Mouse (Mus musculus): ENCODE measurements around the gene Snx9.

Gene Snx9

DNA sequence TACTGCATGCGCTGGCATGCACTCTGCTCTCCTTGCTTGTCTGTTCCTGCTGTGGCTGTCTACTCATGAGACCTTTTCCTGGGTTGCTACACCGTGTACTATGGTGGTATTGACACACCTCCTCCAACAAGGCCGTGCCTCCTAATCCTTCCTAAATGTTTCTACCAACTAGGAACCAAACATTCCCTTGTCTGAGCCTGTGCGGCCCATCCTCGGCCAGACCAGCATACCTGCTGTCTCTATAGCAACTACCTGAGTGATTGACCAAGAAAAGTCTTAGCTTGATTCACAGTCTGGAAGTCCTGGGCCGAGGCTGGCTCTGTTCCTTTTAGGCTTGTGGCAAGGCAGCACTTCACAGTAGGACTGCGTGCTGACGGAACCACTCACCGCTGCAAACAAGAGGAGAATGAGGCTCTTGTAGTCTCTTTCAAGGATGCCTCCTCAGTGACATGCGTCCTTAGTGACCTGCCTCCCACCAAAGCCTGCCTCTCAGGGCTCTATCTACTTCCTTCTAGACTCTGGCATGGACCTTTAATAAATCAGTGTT is 36.6 kb downstream of the Snx9 start:
- no peak for DNase-seq (ENCODE audit: low read depth, low spot score)

DNA sequence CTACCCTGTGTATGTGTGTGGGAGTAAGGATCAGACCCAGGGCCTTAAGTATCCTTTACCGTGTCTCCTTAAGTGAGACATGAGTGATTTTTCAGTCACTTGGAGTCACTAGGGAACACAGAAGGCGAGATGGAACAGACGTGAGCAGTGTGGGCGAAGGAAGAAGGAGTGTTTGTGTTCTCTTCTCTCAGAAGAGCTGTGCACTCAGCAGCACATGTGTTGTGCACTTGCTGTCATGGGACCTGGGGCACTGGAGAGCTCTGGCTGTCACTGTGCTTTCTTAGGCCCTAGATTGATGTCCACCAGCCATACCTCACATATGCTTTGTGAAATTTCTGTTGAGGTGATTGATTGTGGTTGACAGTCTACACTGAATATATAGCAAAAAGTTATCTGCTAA is 37.7 kb downstream of the Snx9 start:
- no peak for DNase-seq (ENCODE audit: low read depth, low spot score)

DNA sequence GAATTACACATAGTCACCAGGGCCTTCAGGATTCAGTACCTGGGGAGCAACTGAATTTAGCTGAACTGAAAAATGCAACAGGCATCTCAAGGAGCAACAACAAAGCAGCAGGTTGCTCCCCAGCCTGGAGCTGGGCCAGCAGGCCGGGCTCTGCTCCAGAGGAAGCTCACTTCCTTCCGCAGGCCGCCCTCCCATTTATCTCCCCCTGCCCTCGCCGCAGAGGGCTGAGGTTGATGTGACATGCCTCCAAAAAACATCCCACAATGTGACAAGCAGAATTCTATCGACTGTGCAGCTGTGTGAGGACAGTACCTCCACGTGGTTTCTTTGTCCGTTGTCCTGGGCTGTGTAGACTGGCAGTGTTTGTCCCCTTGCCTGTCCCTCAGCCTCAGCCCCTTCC is 44.3 kb downstream of the Snx9 start:
- no peak for DNase-seq (ENCODE audit: low read depth, low spot score)

DNA sequence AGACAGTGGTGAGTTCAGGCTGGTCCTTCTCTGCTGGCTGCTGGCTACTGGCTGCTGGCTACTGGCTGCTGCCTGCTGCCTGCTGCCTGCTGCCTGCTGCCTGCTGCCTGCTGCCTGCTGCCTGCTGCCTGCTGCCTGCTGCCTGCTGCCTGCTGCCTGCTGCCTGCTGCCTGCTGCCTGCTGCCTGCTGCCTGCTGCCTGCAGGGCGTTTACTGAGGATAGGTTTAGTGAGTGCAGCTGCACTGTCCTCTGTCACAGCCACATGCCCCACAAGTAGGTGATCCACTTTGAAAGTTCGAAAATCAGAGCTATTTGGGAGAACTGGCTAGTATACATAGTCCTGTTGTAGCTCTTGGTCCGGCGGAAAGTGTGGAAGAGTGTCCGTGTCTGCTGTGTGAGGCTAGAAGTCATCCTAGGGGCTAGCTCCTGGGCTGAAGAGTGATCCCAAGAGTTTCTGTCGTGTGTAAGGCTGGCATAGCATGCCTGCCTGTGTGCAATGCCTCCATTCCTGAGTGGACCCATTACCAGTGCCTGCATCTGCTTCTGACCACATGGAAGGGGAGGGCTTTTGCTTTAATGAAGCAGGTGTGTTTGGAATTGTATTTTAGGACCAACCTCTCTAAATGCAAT is 45.2 kb downstream of the Snx9 start:
- DNase-seq (ENCODE audit: low read depth, low spot score), result no peak

DNA sequence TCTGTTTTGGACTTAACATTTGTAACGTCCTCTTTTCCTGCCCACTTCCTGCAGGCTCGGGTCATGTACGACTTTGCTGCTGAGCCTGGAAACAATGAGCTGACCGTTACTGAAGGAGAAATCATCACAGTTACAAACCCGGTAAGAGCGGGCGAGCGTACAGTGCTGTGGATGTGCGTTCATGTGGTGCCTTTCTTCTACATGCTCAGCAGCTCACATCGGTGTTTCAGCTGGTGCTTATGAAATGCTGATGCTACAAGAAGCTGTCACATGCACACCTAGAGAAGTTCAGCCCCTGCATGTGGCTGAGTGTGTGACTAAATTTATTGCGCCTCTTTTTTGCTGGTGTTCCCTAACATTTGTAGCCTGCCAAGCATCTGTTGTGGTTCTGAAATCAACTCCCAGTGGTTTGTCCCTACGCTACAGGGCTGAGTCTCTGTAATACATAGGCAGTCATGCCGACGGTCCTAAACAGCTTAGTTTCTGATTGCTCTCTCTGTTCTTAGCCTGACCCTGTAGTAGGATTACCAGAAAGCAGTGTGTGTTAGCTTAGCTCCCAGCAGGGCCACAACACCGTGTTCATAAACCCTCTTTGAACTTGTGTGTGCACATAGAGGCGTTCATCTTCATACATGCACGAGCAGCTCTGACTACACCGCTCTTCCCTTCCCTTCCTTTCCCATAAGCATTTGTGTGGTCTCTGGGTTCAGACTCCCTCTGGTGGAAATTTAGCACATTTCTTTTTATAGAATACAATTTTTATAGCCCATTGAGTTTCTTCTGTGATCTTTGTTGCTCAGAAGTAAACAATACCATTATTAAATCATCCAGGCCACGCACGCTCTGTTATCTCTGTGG is 46.0 kb downstream of the Snx9 start:
- peak; percentile 51 for DNase-seq (ENCODE audit: low read depth, low spot score)

DNA sequence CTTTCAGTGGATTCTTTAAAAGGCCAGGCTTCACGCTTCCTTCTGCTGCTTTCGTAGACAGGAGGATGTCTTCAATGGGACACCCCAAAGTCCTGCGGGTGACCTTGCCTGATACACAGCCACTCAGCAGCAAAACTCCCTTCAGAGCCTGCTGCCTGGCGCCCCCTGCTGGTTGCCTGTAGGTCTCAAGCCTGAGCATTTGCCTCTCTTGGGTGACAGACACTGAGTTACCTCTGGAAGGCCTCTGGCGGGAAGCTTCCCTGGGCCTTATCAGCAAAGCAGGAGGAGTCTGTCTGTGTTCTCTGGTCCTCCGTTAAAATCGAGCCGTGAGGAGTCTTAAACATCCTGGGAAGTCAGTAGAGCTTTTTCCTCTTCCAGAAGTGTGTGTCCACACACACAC is 49.3 kb downstream of the Snx9 start:
- DNase-seq (ENCODE audit: low read depth, low spot score), result peak; percentile 84

DNA sequence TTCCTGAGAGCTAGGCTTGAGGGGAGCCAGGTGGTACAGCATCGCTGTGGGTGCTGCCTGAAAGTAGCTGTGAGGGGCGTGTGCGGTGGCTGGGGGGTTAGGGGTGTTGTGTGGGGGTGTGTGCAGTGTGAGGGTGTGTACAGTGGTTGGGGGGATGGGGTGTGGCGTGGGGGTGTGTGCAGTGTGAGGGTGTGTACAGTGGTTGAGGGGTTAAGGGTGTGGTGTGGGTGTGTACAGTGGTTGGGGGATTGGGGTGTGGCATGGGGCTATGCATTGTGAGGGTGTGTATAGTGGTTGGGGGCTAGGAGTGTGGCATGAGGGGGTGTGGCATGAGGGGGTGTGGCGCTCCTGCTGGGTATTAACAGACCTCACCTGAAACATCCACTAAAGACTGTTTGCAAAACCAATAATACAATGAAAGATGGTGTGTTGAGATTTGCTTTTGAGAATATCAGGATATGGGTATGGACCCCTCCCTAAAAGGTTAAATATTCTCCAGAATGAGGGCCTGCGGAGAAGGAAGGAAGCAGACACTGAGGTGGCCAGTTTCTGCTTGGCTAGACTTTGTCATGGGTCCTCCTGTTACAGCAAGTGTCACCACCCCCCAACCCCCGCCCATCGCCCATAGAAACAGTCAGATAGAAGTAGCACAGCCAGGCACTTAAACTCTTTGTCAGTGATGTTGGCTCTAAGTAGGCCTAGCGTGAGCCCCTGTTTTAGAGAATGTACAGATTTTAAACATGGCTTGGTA is 51.0 kb downstream of the Snx9 start:
- no peak for DNase-seq (ENCODE audit: low read depth, low spot score)

DNA sequence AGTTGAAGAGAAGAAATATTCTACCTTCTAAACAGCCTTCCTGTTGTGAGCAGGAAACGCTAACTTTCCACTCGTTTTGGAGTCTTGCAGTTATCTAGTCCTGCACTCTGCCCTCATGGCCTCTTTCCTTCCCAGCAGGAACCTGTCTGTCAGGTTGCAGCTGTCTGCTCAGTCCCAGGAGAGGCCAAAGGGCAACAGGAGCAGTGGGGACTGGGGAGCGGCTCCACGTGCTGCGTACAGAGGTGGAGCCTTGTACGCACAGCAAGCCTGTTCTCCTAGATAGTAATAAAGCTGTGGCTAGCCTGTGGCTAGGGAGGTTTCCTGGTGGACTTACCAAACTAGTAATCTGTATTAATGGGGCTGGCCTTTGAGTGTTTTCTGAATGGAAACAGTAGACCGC is 52.0 kb downstream of the Snx9 start:
- DNase-seq (ENCODE audit: low read depth, low spot score), result no peak

DNA sequence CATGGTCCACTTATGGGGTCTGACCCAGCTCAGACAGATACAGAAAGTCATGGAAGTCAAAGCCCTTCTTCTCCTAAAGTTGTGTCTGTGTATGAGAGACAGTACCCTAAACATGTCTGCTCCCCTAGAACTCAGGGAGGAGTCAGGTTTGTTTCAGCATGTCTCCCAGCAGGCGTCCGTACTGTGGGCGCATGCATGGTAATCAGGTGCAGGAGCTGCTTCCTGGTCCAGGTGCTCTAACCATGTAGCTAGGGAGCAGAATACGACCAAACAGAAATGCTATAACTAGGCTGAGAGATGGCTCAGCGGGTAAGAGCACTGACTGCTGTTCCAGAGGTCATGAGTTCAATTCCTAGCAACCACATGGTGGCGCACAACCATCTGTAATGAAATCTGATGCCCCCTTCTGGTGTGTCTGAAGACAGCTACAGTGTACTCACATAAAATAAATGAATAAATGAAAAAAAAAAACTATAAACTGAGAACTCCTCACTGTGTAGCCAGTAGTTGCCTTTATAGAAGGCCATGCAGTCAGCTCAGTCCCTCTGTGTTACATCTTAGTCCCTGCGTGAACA is 52.5 kb downstream of the Snx9 start:
- no peak for DNase-seq (ENCODE audit: low read depth, low spot score)

DNA sequence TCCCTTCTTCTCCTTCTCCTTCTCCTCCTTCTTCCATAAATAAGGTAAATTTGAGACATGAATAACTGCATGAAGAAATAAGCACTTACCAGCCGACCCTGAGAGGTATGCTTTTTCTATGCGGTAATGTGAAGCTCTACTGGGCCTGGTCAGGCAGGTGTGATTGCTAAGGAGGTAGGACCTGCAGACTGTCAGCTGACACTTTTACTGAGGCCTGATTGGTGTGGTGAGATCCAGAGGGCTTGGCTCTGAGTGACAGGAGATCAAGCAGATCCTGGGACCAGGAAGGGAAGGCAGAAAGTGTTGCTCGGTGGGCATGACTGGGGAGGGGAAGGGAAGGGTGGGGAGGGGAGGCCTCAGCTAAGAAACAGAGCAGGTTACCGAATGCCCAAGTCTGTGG is 54.9 kb downstream of the Snx9 start:
- DNase-seq (ENCODE audit: low read depth, low spot score), result no peak

DNA sequence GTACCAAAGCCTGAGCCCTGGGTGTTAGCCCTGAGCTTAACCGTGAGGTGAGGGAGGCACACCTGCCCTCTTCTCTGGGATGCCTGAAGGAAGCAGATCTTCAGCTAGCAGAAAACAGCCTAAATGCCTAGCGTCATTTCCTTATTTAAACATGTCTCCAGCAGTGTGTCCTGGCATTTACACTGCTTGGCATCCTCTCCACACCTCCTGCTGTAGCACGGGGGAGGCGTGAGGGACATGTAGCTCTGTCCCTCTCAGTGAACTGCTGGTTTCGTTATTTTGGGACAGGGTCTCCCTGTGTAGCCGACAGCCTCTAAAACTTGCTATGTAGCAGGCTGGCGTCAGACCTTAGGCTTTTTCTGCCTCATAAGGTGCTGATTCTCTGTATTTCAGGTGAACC is 55.5 kb downstream of the Snx9 start:
- no peak for DNase-seq (ENCODE audit: low read depth, low spot score)

DNA sequence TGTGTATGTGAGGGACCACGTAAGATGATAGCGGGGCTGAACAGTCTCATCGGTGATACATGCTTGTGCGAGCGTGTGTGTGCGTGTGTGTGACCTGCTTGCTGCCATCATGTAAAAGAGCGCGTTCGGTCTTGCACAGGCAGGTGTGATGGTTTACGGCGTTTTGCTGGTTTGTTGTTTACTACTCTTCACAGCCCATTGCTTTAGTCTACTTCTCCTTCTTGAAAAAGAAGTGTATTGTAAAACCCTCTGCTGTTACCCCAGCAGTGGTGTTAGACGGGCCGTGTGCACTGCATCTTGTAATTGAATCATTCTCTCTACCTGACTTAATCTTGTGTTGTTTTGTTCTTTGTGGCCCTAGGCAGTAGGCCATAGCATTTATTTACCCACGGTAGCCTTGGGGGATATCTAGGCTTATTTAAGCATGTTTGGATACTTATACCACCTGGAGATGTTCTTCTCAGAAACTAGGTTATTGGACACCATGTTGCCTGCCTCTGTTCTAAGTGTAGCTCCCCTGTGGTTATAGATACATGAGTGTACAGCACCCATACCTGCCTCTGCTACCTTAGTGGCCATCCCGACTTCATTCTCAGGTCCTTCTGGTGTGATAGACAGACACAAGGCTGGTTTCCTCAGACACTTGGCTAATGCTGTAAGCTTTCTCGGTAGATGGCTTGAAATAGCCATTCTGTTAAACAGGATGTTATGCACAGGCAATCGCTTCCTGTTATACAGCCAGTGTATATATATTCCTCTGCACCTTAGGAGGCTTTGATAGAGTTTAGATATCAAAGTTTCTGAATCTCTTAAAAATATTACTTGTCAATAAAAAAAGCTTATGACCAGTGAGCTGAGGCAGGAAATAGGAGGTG is 56.4 kb downstream of the Snx9 start:
- DNase-seq (ENCODE audit: low read depth, low spot score), result peak; percentile 73

DNA sequence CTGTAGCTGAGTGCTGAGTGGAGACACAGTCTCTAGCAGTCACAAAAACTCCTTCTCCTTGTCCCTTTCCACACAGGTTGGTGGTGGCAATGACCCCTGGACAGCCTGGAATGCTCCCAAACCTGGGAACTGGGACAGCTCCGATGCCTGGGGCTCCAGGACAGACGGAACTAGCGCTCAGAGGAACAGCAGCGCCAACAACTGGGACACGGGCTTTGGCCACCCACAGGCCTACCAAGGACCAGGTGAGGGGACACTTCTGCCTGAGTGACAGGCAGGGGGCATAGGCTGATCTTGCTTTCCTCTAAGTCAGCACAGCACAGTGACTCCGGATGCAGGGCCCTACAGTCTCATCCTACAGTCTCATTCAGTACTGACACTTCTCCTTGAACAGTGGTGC is 58.1 kb downstream of the Snx9 start:
- no peak for DNase-seq (ENCODE audit: low read depth, low spot score)

DNA sequence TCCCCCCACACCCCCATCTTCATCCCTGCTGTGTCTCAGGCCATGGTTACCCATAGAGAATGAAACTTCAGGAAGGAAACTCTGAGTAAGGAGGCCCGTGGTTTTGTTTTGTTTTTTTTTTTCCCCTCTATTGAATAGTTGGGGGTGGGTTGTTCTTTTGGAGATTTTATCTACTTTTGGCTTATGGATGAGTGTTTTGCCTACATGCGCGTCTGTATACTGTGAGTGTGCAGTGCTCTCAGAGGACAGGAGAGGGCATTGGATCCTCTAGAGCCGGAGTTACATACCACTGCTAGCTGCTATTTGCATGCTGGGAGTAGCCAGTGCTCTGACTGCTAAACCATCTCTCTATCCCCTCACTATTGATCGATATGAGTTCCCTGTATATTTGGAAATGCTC is 60.3 kb downstream of the Snx9 start:
- DNase-seq (ENCODE audit: low read depth, low spot score), result no peak

DNA sequence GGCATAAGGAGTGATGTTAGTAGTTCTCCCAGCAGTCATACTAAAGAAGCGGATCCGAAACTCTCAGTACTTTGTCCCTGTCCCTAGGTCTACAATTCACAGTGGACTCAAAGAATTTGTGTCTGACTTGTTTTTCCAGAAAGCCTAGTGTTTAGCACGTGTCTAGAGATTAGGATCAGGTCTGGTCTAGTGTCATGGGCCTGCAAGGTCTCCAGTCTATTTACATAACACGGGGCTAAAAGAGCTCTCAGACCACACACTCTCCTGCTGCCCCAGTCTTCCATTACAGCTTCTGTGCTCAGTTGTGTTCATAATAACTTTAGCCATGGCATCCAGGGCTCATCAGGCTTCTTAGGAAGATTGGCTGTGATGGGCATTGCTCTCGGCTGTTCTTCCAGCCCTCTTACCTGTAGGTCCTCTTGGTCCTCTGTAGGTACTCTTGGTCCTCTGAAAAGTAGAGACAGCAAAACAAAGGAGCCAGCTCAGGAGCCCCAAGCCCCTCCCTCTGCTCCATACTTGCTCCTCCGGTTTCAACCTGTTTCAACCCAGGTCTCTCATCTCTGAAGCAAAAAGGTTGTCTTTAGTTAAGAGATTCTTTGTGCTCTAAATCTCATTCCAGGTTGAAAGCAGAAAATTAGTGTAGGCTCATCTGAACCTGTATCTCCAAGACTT is 62.6 kb downstream of the Snx9 start:
- no peak for DNase-seq (ENCODE audit: low read depth, low spot score)

DNA sequence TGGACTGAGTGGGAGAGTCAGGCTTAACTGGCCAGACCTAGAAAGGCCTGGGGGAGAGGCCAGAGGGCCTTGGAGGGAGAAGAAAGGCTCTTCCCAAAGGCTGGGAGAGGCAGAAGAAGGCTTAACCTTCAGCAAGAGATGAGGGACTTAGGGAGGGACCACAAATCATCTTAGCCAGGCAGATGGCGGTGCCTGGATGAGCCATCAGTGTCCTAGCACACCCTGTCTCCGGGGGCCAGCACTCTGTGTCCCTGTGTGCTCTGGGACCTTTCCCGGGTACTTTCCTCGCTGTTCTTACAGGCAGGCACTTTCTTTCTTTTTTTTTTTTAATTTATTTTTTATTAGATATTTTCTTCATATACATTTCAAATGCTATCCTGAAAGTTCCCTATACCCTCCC is 68.6 kb downstream of the Snx9 start:
- no peak for DNase-seq (ENCODE audit: low read depth, low spot score)

DNA sequence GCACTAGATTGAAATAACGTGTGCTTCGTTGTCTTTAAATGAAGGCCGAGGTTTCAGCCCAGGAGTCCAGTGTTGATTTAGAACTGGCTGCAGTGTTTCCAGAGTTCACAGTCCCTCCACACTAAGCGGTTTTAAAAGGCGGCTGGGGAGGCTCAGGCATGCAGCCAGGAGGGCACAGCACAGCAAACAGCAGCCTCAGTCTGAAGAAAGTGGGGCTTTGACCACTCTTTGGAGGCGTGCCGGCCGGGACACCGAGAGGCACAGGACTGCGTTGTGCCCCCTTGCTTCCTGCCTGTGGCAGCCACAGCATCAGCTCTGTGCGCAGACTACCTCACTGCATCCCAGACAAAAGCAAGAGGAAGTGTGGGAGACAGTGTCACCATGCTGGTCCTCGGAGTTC is 70.5 kb downstream of the Snx9 start:
- DNase-seq (ENCODE audit: low read depth, low spot score), result no peak

DNA sequence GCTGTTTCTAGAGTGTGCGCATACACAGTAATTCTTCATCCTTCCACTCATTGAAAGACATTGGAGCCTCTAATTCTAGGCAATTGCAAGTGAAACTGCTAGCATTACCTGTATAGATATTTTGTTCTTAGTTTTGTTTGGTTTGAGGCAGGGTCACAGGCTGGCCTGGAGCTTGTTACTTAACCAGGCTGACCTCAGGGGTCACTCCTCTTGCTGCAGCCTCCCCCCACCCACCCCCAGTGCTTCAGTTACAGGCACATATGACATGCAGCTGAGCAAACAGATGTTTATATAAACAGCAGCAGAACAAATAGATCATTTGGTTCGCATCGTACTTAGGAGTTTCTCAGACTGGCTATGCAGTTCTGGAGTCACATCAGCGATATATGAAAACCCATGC is 71.7 kb downstream of the Snx9 start:
- no peak for DNase-seq (ENCODE audit: low read depth, low spot score)

DNA sequence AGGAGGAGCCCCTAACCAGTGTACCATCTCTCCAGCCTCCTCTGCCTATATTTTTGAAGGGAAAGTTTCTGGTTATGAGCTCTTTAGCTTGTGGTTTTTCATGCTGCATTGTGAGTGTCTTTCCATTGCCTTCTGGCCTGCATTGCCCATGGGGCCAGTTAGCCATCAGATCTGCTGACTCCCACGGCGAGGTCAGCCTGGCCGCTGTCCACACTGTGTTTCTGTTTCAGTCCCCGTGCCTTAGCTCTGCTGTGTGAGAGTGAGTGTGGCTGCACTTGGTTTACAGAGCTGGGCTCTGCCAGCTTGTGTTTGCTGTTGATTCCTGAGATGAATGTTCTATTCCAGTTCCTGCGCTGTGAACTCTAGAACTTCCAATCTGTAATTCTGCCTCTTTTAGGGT is 73.1 kb downstream of the Snx9 start:
- DNase-seq (ENCODE audit: low read depth, low spot score), result no peak

DNA sequence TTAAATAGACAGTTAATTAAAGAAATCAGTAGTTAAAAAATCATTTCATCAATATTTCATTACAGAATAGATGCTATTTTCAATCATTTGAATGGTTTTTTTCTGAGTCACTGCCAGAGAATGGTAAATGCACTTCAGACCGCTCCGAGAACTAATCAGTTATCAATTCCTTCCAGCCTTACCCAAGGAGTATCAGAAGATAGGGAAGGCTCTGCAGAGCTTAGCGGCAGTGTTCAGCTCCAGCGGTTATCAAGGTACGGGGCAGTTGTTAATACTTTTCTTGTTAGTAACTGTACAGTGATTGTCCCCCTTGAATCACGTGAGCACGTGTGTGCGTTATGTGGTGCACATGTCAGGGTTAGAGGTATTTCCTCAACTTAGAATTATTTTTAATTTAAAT is 80.8 kb downstream of the Snx9 start:
- no peak for DNase-seq (ENCODE audit: low read depth, low spot score)

DNA sequence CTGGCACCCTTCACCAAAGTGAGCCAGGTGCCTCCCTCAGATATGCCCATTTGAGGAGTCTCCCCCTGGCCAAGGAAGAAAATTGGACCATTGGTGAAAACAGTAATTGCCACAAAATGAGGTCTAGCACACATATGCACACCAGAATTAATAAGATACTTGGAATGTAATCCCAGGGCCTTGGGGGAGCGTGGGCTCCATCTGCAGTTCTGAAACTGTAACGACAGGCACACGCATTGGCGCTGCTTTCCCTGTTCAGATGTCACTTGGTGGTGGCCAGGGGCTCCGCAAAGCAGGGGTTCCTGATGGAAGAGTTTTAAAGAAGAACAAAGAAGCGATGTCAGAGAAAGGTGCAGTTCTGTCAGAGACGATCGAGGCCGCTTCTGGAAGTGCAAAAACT is 82.2 kb downstream of the Snx9 start:
- DNase-seq (ENCODE audit: low read depth, low spot score), result no peak

All from A20 (cell line).